Mouse (Mus musculus): ENCODE data around the gene Herc3.

DNA sequence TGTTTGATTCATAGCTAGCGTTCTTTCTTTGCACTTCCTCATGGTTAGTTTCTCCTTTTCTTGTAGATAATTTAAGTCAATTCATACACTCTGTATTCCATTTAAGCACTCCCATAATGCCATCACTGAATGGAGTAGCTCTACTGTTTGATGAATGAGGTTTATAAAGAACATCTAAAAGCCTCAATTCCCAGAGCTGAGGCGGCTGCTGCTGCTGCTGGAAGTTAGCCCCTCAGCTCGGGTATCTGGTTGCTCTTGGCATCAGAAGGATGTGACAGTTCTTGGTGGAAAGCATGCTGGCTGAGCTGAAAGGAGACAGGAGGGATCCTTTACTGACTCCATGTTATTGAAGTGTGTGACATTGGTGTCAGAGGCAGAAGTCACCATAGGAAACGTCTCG lies 18.1 kb downstream of the Herc3 start:
- no peak for TF ChIP-seq CTCF (IDR thresholded peaks at IDR 0.05; ENCODE audit: borderline replicate concordance, insufficient read depth, low read depth, low read length)
- TF ChIP-seq POLR2A (IDR thresholded peaks at IDR 0.05; ENCODE audit: borderline replicate concordance, insufficient read depth, low read length), result no peak
